In genomic region chr10:44029566-44029965, GRCm38 (mm10) we compare ENCODE assay signal across 24 mouse cellular contexts.
DNase-seq lines count a peak whose midpoint lies in the region; ATAC-seq lines count a peak whose summit lies in the region.
"Had no signal": no experiment of that assay in that cellular context is flagged by ENCODE, and none has a peak within 500 bp of the region (broad histone marks: within the 10 kb centered on the region; RNA-seq: fewer than 3 reads in every experiment).

No protein-coding gene starts in this region.

- no peaks in the 10 kb centered on the region for H3K27me3 ChIP-seq in splenic B cell, adult 2 months (ENCODE audit: control insufficient read depth, insufficient read depth, low read length, poor library complexity, severe bottlenecking)
- H3K27me3 ChIP-seq in midbrain, embryonic 10.5 days (ENCODE audit: low read depth, poor library complexity, severe bottlenecking): no peaks in the 10 kb centered on the region
- 0 out of 2 replicates have a peak, but pooled peaks cover 3% of the 10 kb centered on the region for H3K27me3 ChIP-seq in forebrain, embryonic 12.5 days
- H3K27me3 ChIP-seq: embryonic facial prominence, embryonic 13.5 days; hindbrain, embryonic 12.5 days; limb, embryonic 12.5 days; liver, embryonic 12.5 days; midbrain, embryonic 15.5 days; Patski had no signal

- H3K4me1 ChIP-seq in midbrain, embryonic 10.5 days: no peaks in the 10 kb centered on the region
- no peaks in the 10 kb centered on the region for H3K4me1 ChIP-seq in forebrain, embryonic 12.5 days
- H3K4me1 ChIP-seq: embryonic facial prominence, embryonic 13.5 days; heart, embryonic 10.5 days; hindbrain, embryonic 12.5 days; limb, embryonic 12.5 days; liver, embryonic 12.5 days; midbrain, embryonic 15.5 days had no signal

- H3K4me3 ChIP-seq in macrophage (ENCODE audit: inconsistent target): no peak overlapping the region
- H3K4me3 ChIP-seq in midbrain, embryonic 10.5 days: no peak overlapping the region
- H3K4me3 ChIP-seq in forebrain, embryonic 12.5 days (replicated peaks): no peak overlapping the region
- H3K4me3 ChIP-seq: embryonic facial prominence, embryonic 13.5 days; heart, embryonic 10.5 days; hindbrain, embryonic 12.5 days; limb, embryonic 12.5 days; liver, embryonic 12.5 days; megakaryocyte, embryonic 14.5 days; midbrain, embryonic 15.5 days had no signal

- H3K9me3 ChIP-seq in midbrain, embryonic 10.5 days (replicated peaks): no peaks in the 10 kb centered on the region
- 0 out of 2 replicates have a peak, but pooled peaks cover 3% of the 10 kb centered on the region for H3K9me3 ChIP-seq in forebrain, embryonic 12.5 days
- H3K9me3 ChIP-seq: embryonic facial prominence, embryonic 13.5 days; heart, embryonic 10.5 days; hindbrain, embryonic 12.5 days; limb, embryonic 12.5 days; liver, embryonic 12.5 days; midbrain, embryonic 15.5 days had no signal

- no peaks in the 10 kb centered on the region for H3K79me2 ChIP-seq in macrophage (ENCODE audit: inconsistent target)

- no peak for ATAC-seq in forebrain, embryonic 12.5 days (ENCODE audit: low FRiP score)
- ATAC-seq: forebrain, embryonic 16.5 days; inflammation-experienced regulatory T-cells, adult 6 months; liver, embryonic 12.5 days; midbrain, embryonic 15.5 days; Patski had no signal

- H3K9ac ChIP-seq in forebrain, embryonic 12.5 days: no peak overlapping the region
- H3K9ac ChIP-seq: embryonic facial prominence, embryonic 13.5 days; hindbrain, embryonic 12.5 days; limb, embryonic 12.5 days; liver, embryonic 12.5 days; midbrain, embryonic 15.5 days had no signal

- no peaks in the 10 kb centered on the region for H3K36me3 ChIP-seq in macrophage (ENCODE audit: inconsistent target)
- H3K36me3 ChIP-seq in splenic B cell, adult 2 months (ENCODE audit: control insufficient read depth, insufficient read depth, low read length, poor library complexity, severe bottlenecking): no peaks in the 10 kb centered on the region
- no peaks in the 10 kb centered on the region for H3K36me3 ChIP-seq in midbrain, embryonic 10.5 days
- H3K36me3 ChIP-seq in forebrain, embryonic 12.5 days (replicated peaks): no peaks in the 10 kb centered on the region
- H3K36me3 ChIP-seq: embryonic facial prominence, embryonic 13.5 days; heart, embryonic 10.5 days; hindbrain, embryonic 12.5 days; limb, embryonic 12.5 days; liver, embryonic 12.5 days; midbrain, embryonic 15.5 days had no signal

- 7% methylated on average over 3 of the region's 3 CpGs for WGBS in macrophage (ENCODE audit: missing documents)
- 89% methylated on average over 3 of the region's 3 CpGs for WGBS in midbrain, embryonic 10.5 days
- WGBS in forebrain, embryonic 12.5 days: 85% methylated on average over 3 of the region's 3 CpGs

- H3K4me2 ChIP-seq in forebrain, embryonic 12.5 days: no peak overlapping the region
- H3K4me2 ChIP-seq: embryonic facial prominence, embryonic 13.5 days; hindbrain, embryonic 12.5 days; limb, embryonic 12.5 days; liver, embryonic 12.5 days; midbrain, embryonic 15.5 days had no signal

- H3K27ac ChIP-seq in macrophage: peak overlapping the region; percentile 34; the same call in 1 of the 2 replicates
- H3K27ac ChIP-seq in midbrain, embryonic 10.5 days (replicated peaks): no peak overlapping the region
- no peak overlapping the region for H3K27ac ChIP-seq in forebrain, embryonic 12.5 days
- H3K27ac ChIP-seq: embryonic facial prominence, embryonic 13.5 days; heart, embryonic 10.5 days; hindbrain, embryonic 12.5 days; limb, embryonic 12.5 days; liver, embryonic 12.5 days; midbrain, embryonic 15.5 days had no signal

- peak; percentile 39 for DNase-seq in thymus, postnatal 0 days (ENCODE audit: low spot score)
- no peak for DNase-seq in thymus, postnatal 36 days
- DNase-seq in T-cell, adult 2 months (ENCODE audit: low spot score): peak; percentile 30
- DNase-seq in splenic B cell, adult 2 months (ENCODE audit: low read depth, low spot score): peak; percentile 4
- DNase-seq in midbrain, embryonic 10.5 days (ENCODE audit: low spot score): no peak
- DNase-seq in embryo, embryonic 10 days (ENCODE audit: low spot score): no peak
- DNase-seq: adrenal gland, postnatal 36 days; cerebellum, adult 2 months; gastrocnemius, postnatal 25 days; lung, adult 2 months; right cerebral cortex, postnatal 4 days; thymus, postnatal 4 days had no signal

Comparison
In these comparisons a context has a peak if more than half of its experiments do, and no peak if none do; other contexts are left out.
1. DNase-seq: peak in thymus, postnatal 0 days (single experiment), T-cell, adult 2 months (single experiment) and splenic B cell, adult 2 months (single experiment); none in thymus, postnatal 36 days (0 of 2), midbrain, embryonic 10.5 days (single experiment) and embryo, embryonic 10 days (single experiment).